Mouse (Mus musculus) forebrain, embryonic 14.5 days (tissue): ENCODE data around the gene Gm3415. TPM values are rescaled to one million over a fixed set of nuclear protein-coding genes. Genes with fewer than 3 reads are reported as not detected.

ENCODE experiments used
- ATAC-seq: fragments of 200-750 bp; cut with Nextera tagmentation; 2 replicates; pipeline ENCODE4 v1.8.0; 2017; ENCODE audit warnings: mild to moderate bottlenecking, moderate library complexity
- DNase-seq: peaks from one replicate; pipeline ENCODE4 v3.0.0-alpha.2; 2015; ENCODE audit warnings: low spot score
- H3K27ac ChIP-seq: fragments of 300-500 bp; sonication (generic); 2 replicates; pipeline ENCODE4 v1.5.1; 2014; ENCODE audit warnings: low read depth, mild to moderate bottlenecking, control low read depth, low read length, moderate library complexity
- H3K27me3 ChIP-seq: fragments of 300-500 bp; sonication (generic); replicated peaks from 2 replicates; pipeline ENCODE4 v1.6.1; 2014; ENCODE audit warnings: low read length, control low read depth, mixed read lengths; ENCODE audit not compliant: control insufficient read depth, insufficient read depth
- H3K36me3 ChIP-seq: fragments of 300-500 bp; sonication (generic); 2 replicates; pipeline ENCODE4 v1.6.1; 2014; ENCODE audit warnings: low read length, control low read depth; ENCODE audit not compliant: control insufficient read depth, insufficient read depth
- H3K4me1 ChIP-seq: fragments of 300-500 bp; sonication (generic); 2 replicates; pipeline ENCODE4 v1.6.1; 2014; ENCODE audit warnings: antibody characterized with exemption, low read length, control low read depth; ENCODE audit not compliant: control insufficient read depth, insufficient read depth
- H3K4me2 ChIP-seq: fragments of 300-500 bp; sonication (generic); 2 replicates; pipeline ENCODE4 v1.6.1; 2014; ENCODE audit warnings: mild to moderate bottlenecking, control low read depth, low read length
- H3K4me3 ChIP-seq: fragments of 300-500 bp; sonication (generic); 2 replicates; pipeline ENCODE4 v1.5.1; 2014; ENCODE audit warnings: low read depth, low read length, control low read depth
- H3K9ac ChIP-seq: fragments of 300-500 bp; sonication (generic); 2 replicates; pipeline ENCODE4 v1.6.1; 2014; ENCODE audit warnings: mild to moderate bottlenecking, low read length, control low read depth, moderate library complexity
- H3K9me3 ChIP-seq: fragments of 300-500 bp; sonication (generic); replicated peaks from 2 replicates; pipeline ENCODE4 v1.6.1; 2016; ENCODE audit warnings: low read length, control low read depth, mixed read lengths; ENCODE audit not compliant: control insufficient read depth
- WGBS: fragments of 180-500 bp; shearing (Covaris S2); extraction: QIAGEN DNeasy Blood & Tissue Kit; methylation state at CpG from one replicate; pipeline ENCODE4 v1.1.7; 2014; 5-methylcytosine and 5-hydroxymethylcytosine counted together
- polyA plus RNA-seq: library from polyadenylated mRNA; unstranded; fragments of >200 nt; fragmentation: Nextera tagmentation; extraction: Ambion mirVana; gene quantifications from 2 replicates; pipeline ENCODE4 v1.2.1, GENCODE M21; 2014

Gm3415 gene
- polyA plus RNA-seq, 1 experiment from 2014 or later: not detected

DNA sequence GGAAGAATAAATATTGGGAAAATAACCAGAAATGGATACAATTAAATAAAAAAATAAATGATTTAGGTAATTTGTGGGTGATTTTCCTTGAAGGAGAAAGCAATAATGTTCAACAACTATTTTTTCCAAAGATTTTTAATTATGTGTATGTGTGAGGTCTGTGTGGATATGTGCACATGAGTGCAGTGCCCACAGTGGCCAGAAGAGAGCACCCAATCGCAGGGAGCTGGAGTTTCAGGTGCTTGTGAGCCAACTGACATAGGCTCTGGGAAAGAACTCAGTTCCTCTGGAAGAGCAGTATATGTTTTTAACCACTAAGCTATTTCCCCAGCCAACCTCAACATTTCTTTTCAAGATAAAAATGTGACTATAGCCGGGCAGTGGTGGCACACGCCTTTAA, 20.7 kb downstream of the Gm3415 start:
- no peaks in the 10 kb centered on the region for H3K36me3 ChIP-seq
- no peaks in the 10 kb centered on the region for H3K9me3 ChIP-seq
- no peak overlapping the region for H3K4me3 ChIP-seq
- DNase-seq: no peak
- H3K4me2 ChIP-seq: no peak overlapping the region
- no peak overlapping the region for H3K27ac ChIP-seq
- H3K9ac ChIP-seq: no peak overlapping the region
- ATAC-seq: no peak
- no peaks in the 10 kb centered on the region for H3K4me1 ChIP-seq
- 91% methylated on average over 3 of the region's 3 CpGs for WGBS
- H3K27me3 ChIP-seq: no peaks in the 10 kb centered on the region

DNA sequence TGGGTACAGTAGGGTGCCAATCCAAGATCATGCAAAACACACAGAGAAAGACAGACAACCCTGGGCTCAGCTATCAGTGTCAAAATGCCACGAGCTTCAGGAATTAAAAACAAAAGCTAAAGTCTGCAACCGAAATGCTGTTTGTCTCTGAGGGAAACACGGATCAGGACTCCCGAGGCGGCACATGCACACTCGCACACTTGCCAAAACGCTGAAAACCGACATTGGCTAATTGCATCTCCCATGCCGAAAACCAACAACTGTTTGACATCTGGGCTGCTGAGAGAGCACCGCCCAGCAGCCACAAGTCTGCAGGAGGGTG, 28.2 kb downstream of the Gm3415 start:
- H3K4me3 ChIP-seq: peak overlapping the region; percentile 54
- H3K4me2 ChIP-seq: peak overlapping the region; percentile 79
- peaks cover 32% of the 10 kb centered on the region for H3K27me3 ChIP-seq
- WGBS: 8% methylated on average over 10 of the region's 10 CpGs
- H3K36me3 ChIP-seq: no peaks in the 10 kb centered on the region
- ATAC-seq (no peak; the same call in 1 of the 2 replicates), DNase-seq (peak; percentile 46)
- peak overlapping the region; percentile 67; the same call in 1 of the 2 replicates for H3K9ac ChIP-seq
- 0 out of 2 replicates have a peak, but pooled peaks cover 4% of the 10 kb centered on the region for H3K4me1 ChIP-seq
- H3K27ac ChIP-seq: no peak overlapping the region
- H3K9me3 ChIP-seq: no peaks in the 10 kb centered on the region

DNA sequence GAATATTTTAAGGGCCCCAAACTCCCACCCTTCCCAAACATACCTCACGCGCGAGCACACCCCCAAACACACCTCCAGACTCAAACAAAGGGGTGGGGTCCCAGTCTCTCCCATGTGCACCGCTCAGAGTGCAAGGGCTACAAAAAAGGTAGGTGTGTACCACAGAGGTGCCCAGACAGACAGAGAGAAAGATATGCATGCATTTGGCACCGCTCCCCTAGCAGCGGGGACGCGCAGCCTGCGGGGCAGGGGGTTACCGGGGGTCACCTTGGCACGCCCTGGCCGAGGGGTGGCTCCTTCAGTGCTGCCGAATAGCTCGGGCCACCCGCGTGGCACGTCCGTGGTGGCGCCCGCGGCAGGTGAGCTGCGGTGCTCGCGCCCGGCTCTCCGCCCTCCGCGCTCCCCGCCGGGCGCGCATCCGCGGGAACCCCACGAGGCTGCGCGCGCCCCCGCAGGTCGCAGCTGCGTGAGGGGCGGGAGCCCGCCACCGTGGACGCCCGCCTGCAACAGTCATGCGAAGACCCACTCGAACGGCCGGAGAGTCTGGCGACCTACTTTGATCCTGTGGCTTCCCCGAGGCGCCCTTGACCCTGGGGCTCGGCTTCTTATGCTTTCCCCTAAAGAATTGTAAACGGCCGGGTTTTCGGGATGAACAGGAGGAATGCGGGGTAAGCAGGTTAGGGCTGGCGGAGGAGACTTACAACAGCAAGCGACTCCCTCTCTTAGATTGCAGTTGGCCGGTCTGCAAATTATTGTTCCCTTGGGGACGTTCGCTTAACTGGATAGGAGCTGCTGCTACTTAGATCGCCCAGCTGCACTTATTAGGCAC, 28.8 kb downstream of the Gm3415 start, which contains the start of gene Gpr12:
Gene Gpr12, minus strand, starts transcription at position 762 of the 829 bp plus-strand sequence.
- peak within 1 kb of the TSS; percentile 67 for H3K9ac ChIP-seq
- peak; percentile 66 for DNase-seq
- ATAC-seq: peak; percentile 68
- no peaks in the 10 kb centered on the region for H3K36me3 ChIP-seq
- peak within 1 kb of the TSS; percentile 79 for H3K4me2 ChIP-seq
- WGBS: under 1% methylated on average over 57 of the region's 64 CpGs
- H3K9me3 ChIP-seq: no peaks in the 10 kb centered on the region
- peaks cover 32% of the 10 kb centered on the region for H3K27me3 ChIP-seq
- 0 out of 2 replicates have a peak, but pooled peaks cover 4% of the 10 kb centered on the region for H3K4me1 ChIP-seq
- H3K4me3 ChIP-seq: peak within 1 kb of the TSS; percentile 54
- H3K27ac ChIP-seq: no peak within 1 kb of the TSS

DNA sequence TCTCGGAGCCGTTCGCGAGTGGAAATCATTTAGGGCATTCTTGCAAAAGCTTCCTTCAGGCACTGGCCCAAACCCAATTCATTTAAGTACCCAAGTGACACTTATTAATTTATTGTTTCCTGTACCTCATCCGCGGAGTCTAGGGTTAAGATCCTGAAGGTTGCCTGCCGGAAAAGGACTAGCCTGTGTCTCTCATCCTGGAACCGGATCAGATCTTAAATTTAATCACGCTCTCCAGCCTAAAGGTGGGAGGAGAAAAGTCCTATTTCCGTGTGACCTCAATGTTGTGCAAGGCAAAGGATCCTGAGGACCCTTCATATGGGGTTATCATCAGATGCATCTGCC, 29.3 kb downstream of the Gm3415 start:
- no peak for ATAC-seq

DNA sequence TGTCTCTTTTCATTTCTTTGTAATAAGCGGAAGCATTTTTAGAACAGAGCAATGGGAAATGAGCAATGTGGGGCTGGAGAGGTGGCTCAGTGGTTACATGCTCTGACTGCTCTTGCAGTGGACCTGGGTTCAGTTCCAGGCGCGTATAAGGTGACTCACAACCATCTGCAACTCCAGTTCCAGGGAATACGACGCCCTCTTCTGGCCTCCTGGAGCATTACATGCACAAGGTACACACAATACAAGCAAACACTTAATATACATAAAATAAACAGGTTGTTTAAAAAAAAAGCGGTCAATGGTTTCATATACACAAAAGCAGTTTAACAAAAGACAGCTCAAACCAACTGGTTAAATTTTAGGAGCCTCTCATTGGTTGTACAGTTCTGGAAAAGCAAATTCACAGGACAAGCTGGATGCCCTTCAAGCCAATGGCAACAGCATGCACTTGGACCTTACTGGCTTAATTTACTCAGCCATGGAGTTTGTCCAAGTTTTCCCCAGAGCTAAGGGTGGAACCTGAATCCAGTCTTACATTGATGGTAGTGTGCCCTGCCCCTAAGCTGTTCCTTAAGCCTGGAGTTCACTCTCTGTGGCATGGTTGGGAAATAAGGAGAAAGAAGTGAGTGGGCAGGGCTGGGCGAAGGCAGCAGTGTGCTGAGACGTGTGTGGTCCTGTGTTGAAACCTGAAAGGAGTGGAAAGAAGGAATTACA, 30.6 kb downstream of the Gm3415 start:
- ATAC-seq: no peak
- H3K36me3 ChIP-seq: no peaks in the 10 kb centered on the region
- no peak overlapping the region for H3K4me2 ChIP-seq
- no peak overlapping the region for H3K4me3 ChIP-seq
- peaks cover 35% of the 10 kb centered on the region for H3K27me3 ChIP-seq
- 74% methylated on average over 8 of the region's 8 CpGs for WGBS
- H3K27ac ChIP-seq: no peak overlapping the region
- no peak for DNase-seq
- no peaks in the 10 kb centered on the region for H3K9me3 ChIP-seq
- H3K9ac ChIP-seq: no peak overlapping the region
- peaks cover 6% of the 10 kb centered on the region; the same call in 1 of the 2 replicates for H3K4me1 ChIP-seq

More for the DNA sequence above, 29.3 kb downstream of the Gm3415 start:
- Histone ChIP-seq H3K36me3 (no peaks in the 10 kb centered on the region), H3K4me1 (0 out of 2 replicates have a peak, but pooled peaks cover 4% of the 10 kb centered on the region), H3K9ac (peak overlapping the region; percentile 67), H3K27ac (no peak overlapping the region), H3K4me2 (peak overlapping the region; percentile 79), H3K4me3 (peak overlapping the region; percentile 54), H3K27me3 (peaks cover 35% of the 10 kb centered on the region), H3K9me3 (no peaks in the 10 kb centered on the region)
- 8% methylated on average over 10 of the region's 10 CpGs for WGBS
- no peak for DNase-seq

DNA sequence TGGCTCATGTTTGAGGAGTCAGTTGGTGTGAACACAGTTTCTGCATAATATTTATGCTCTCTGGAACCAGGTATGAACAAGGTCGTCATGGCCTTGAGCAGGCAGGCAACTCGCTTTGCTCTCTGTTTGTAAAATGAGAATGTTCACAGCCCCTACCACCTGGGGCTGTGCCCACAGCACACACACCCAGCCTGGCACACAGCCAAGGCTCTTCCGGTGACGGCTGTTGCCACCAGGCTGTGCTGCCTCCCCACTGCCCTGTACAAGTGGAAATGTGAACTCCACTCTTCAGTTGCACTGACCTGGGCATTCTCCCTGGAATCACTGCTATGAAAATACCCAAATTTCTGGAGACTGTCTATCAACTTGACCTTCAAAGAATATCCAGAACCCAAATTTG, 35.1 kb downstream of the Gm3415 start:
- WGBS: 27% methylated on average over 4 of the region's 4 CpGs
- H3K4me3 ChIP-seq: no peak overlapping the region
- H3K9ac ChIP-seq: no peak overlapping the region
- no peak overlapping the region for H3K27ac ChIP-seq
- peaks cover 13% of the 10 kb centered on the region; the same call in 1 of the 2 replicates for H3K27me3 ChIP-seq
- H3K4me2 ChIP-seq: no peak overlapping the region
- H3K36me3 ChIP-seq: no peaks in the 10 kb centered on the region
- peak; percentile 44 for DNase-seq
- H3K4me1 ChIP-seq: peaks cover 3% of the 10 kb centered on the region
- no peaks in the 10 kb centered on the region for H3K9me3 ChIP-seq
- no peak for ATAC-seq

DNA sequence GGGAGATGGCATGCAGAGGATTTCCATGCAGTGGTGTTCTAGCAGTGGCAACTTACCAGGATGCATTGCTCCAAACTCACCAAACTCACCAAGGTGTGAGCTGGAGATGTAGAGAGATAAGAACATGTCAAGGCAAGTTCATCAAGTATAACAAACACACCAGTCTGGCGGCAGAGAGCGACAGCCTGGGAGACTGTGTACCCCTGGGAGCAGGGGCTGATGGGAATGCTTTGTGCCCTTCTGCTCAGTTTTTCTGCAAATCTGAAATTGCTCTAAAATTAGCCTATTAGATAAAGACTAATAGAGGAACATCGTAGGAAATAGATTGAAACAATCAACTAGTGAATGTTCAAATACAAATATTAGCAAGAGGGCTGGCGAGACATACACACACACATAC, 35.7 kb downstream of the Gm3415 start:
- no peak overlapping the region for H3K27ac ChIP-seq
- 0 out of 2 replicates have a peak, but pooled peaks cover 7% of the 10 kb centered on the region for H3K27me3 ChIP-seq
- no peak overlapping the region for H3K9ac ChIP-seq
- H3K4me3 ChIP-seq: no peak overlapping the region
- H3K9me3 ChIP-seq: no peaks in the 10 kb centered on the region
- H3K36me3 ChIP-seq: no peaks in the 10 kb centered on the region
- ATAC-seq: no peak
- no peak overlapping the region for H3K4me2 ChIP-seq
- no peak for DNase-seq
- WGBS: 82% methylated on average over 4 of the region's 4 CpGs
- H3K4me1 ChIP-seq: peaks cover 3% of the 10 kb centered on the region

DNA sequence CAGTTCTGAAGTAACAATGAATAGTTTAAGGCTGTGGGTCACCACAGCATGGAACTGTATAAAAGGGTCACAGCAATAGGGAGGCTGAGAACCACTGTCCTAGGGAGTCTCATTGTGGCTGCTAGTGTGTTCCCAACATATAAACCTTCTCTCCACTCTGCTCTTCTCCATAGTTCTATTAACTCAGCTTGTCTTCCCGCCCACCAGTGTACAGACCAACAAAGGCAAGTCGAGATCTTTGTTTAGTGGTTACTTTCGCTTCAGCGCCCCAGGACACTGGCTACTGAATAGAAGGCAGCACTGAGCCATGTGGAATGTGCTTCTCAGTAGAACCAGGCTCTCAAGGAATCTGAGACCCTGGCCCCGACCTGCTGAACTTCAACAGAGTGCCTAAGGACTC, 36.6 kb downstream of the Gm3415 start:
- no peak overlapping the region for H3K4me2 ChIP-seq
- H3K9ac ChIP-seq: no peak overlapping the region
- H3K27me3 ChIP-seq: 0 out of 2 replicates have a peak, but pooled peaks cover 2% of the 10 kb centered on the region
- no peak overlapping the region for H3K27ac ChIP-seq
- H3K4me1 ChIP-seq: peaks cover 3% of the 10 kb centered on the region
- no peaks in the 10 kb centered on the region for H3K36me3 ChIP-seq
- DNase-seq (peak; percentile 76), ATAC-seq (peak; percentile 84)
- WGBS: 6% methylated on average over 5 of the region's 5 CpGs
- no peak overlapping the region for H3K4me3 ChIP-seq
- H3K9me3 ChIP-seq: no peaks in the 10 kb centered on the region
